Mouse (Mus musculus): ENCODE measurements around the gene Rab26. TPM values are rescaled to one million over a fixed set of nuclear protein-coding genes. Genes with fewer than 3 reads are reported as not detected.

The Rab26 gene
- polyA plus RNA-seq, 1 experiment: 0.42 TPM

DNA sequence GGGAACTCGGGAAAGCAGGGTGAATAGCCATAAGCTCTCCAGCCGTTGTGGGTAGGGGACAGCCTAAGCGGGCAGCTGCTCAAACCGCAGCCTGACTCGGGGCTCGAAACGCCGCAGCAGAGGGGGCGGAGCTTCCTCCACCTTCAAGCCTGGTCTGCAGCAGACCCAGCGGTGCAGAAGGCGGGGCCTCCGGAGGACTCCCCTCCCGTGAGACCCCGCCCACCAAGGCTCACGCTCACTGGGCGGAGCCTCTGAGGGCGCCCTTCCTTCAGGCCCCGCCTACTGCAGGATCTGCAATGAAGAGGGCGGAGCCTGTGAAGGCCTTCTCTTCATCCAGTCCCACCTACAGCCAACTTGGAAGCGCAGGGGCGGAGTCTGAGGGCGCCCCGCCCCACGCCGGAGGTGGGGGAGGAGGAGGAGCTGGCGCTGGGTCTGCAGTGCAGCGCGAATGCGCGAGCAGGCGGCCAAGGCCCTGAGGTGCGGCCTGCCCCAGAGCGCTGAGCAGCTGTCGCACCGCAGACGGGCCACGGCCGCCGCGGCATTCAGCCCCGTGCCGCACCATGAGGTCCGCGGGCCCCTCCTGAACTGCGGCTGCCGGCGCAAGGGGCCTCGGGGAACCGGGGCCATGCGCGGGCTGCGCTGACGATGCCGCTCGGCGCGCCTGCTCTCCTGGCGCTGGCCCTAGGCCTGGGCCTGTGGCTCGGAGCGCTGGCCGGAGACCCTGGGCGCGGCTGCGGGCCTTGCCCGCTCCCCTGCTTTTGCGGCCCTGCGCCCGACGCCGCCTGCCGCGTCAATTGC, 15.8 kb upstream of the Rab26 start, which contains the start of gene Pkd1:
Gene Pkd1 (plus strand): TSS at position 217 of the 798 bp plus-strand sequence.
- H3K4me3 ChIP-seq (ENCODE audit: insufficient read depth, poor library complexity, severe bottlenecking): peak within 1 kb of the TSS; percentile 42
- H3K79me2 ChIP-seq (ENCODE audit: control insufficient read depth, insufficient read depth): peaks cover 48% of the 10 kb centered on the region
- peak within 1 kb of the TSS; percentile 85 for H3ac ChIP-seq (ENCODE audit: control insufficient read depth, insufficient read length, low read depth)
- TF ChIP-seq CEBPB (IDR thresholded peaks at IDR 0.05; ENCODE audit: low read depth) (no peak), MYOG (IDR thresholded peaks at IDR 0.05; ENCODE audit: control insufficient read depth, extremely low read depth, insufficient read length) (no peak), MYOD1 (IDR thresholded peaks at IDR 0.05; ENCODE audit: control insufficient read depth, insufficient read length, low read depth) (peak; percentile 52)
- H3K79me3 ChIP-seq (ENCODE audit: low read depth): peaks cover 37% of the 10 kb centered on the region
- H3K27me3 ChIP-seq (ENCODE audit: control insufficient read depth, insufficient read depth, insufficient read length): no peaks in the 10 kb centered on the region
- peaks cover 7% of the 10 kb centered on the region for H3K36me3 ChIP-seq (ENCODE audit: control insufficient read depth, insufficient read depth)

GRCm38 (mm10) chr17:24548921-24549617, 15.1 kb upstream of the Rab26 start:
- H3K79me2 ChIP-seq (ENCODE audit: control insufficient read depth, insufficient read depth): peaks cover 40% of the 10 kb centered on the region
- H3K27me3 ChIP-seq (ENCODE audit: control insufficient read depth, insufficient read depth, insufficient read length): no peaks in the 10 kb centered on the region
- H3K36me3 ChIP-seq (ENCODE audit: control insufficient read depth, insufficient read depth): no peaks in the 10 kb centered on the region
- H3K79me3 ChIP-seq (ENCODE audit: low read depth): peaks cover 31% of the 10 kb centered on the region
- no peak overlapping the region for H3K4me3 ChIP-seq (ENCODE audit: insufficient read depth, poor library complexity, severe bottlenecking)
- TF ChIP-seq USF1 (IDR thresholded peaks at IDR 0.05; ENCODE audit: low read depth) (no peak), MAX (IDR thresholded peaks at IDR 0.05) (no peak), CEBPB (IDR thresholded peaks at IDR 0.05; ENCODE audit: low read depth) (no peak), CTCF (IDR thresholded peaks at IDR 0.05; ENCODE audit: control insufficient read depth, insufficient read depth, insufficient read length) (no peak), FOSL1 (IDR thresholded peaks at IDR 0.05; ENCODE audit: insufficient read depth, low read length, poor library complexity, severe bottlenecking) (no peak), MYOG (IDR thresholded peaks at IDR 0.05; ENCODE audit: control insufficient read depth, extremely low read depth, insufficient read length) (no peak), MYOD1 (IDR thresholded peaks at IDR 0.05; ENCODE audit: control insufficient read depth, insufficient read length, low read depth) (no peak)
- no peak overlapping the region for H3ac ChIP-seq (ENCODE audit: control insufficient read depth, insufficient read length, low read depth)

GRCm38 (mm10) chr17:24548435-24548834, 14.4 kb upstream of the Rab26 start:
- Histone ChIP-seq H3K79me2 (ENCODE audit: control insufficient read depth, insufficient read depth) (peaks cover 34% of the 10 kb centered on the region), H3K27me3 (ENCODE audit: control insufficient read depth, insufficient read depth, insufficient read length) (no peaks in the 10 kb centered on the region), H3K4me3 (ENCODE audit: insufficient read depth, poor library complexity, severe bottlenecking) (no peak overlapping the region), H3ac (ENCODE audit: control insufficient read depth, insufficient read length, low read depth) (no peak overlapping the region), H3K79me3 (ENCODE audit: low read depth) (peaks cover 24% of the 10 kb centered on the region), H3K36me3 (ENCODE audit: control insufficient read depth, insufficient read depth) (no peaks in the 10 kb centered on the region)
- TF ChIP-seq CEBPB (IDR thresholded peaks at IDR 0.05; ENCODE audit: low read depth): no peak
- TF ChIP-seq MYOG (IDR thresholded peaks at IDR 0.05; ENCODE audit: control insufficient read depth, extremely low read depth, insufficient read length): no peak
- TF ChIP-seq MYOD1 (IDR thresholded peaks at IDR 0.05; ENCODE audit: control insufficient read depth, insufficient read length, low read depth): no peak
- no peak for TF ChIP-seq CTCF (IDR thresholded peaks at IDR 0.05; ENCODE audit: control insufficient read depth, insufficient read depth, insufficient read length)
- no peak for TF ChIP-seq USF1 (IDR thresholded peaks at IDR 0.05; ENCODE audit: low read depth)
- no peak for TF ChIP-seq FOSL1 (IDR thresholded peaks at IDR 0.05; ENCODE audit: insufficient read depth, low read length, poor library complexity, severe bottlenecking)
- no peak for TF ChIP-seq MAX (IDR thresholded peaks at IDR 0.05)

GRCm38 (mm10) chr17:24546234-24546633, 12.2 kb upstream of the Rab26 start:
- H3K27me3 ChIP-seq (ENCODE audit: control insufficient read depth, insufficient read depth, insufficient read length): no peaks in the 10 kb centered on the region
- no peak for TF ChIP-seq FOSL1 (IDR thresholded peaks at IDR 0.05; ENCODE audit: insufficient read depth, low read length, poor library complexity, severe bottlenecking)
- no peak for TF ChIP-seq CTCF (IDR thresholded peaks at IDR 0.05; ENCODE audit: control insufficient read depth, insufficient read depth, insufficient read length)
- TF ChIP-seq CEBPB (IDR thresholded peaks at IDR 0.05; ENCODE audit: low read depth): no peak
- no peak for TF ChIP-seq MAX (IDR thresholded peaks at IDR 0.05)
- TF ChIP-seq USF1 (IDR thresholded peaks at IDR 0.05; ENCODE audit: low read depth): no peak
- no peak for TF ChIP-seq MYOG (IDR thresholded peaks at IDR 0.05; ENCODE audit: control insufficient read depth, extremely low read depth, insufficient read length)
- no peak for TF ChIP-seq MYOD1 (IDR thresholded peaks at IDR 0.05; ENCODE audit: control insufficient read depth, insufficient read length, low read depth)
- no peaks in the 10 kb centered on the region for H3K36me3 ChIP-seq (ENCODE audit: control insufficient read depth, insufficient read depth)
- H3K79me2 ChIP-seq (ENCODE audit: control insufficient read depth, insufficient read depth): peaks cover 12% of the 10 kb centered on the region
- no peak overlapping the region for H3ac ChIP-seq (ENCODE audit: control insufficient read depth, insufficient read length, low read depth)
- H3K79me3 ChIP-seq (ENCODE audit: low read depth): peaks cover 4% of the 10 kb centered on the region
- no peak overlapping the region for H3K4me3 ChIP-seq (ENCODE audit: insufficient read depth, poor library complexity, severe bottlenecking)

DNA sequence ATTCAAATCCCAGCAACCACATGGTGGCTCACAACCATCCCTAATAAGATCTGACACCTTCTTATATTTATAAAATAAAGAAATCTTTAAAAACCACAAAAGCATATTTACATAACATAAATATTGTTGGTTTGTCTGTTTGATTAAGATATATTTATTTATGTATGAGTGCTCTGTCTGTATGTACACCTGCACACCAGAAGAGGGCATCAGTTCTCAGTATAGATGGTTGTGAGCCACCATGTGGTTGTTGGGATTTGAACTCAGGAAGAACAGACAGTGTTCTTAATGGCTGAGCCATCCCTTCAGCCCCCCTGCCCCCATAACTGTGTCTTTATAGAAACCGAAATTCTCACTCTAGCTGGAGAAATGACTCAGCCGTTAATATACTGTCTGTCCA, 11.2 kb upstream of the Rab26 start:
- Histone ChIP-seq H3K4me3 (ENCODE audit: insufficient read depth, poor library complexity, severe bottlenecking) (no peak overlapping the region), H3ac (ENCODE audit: control insufficient read depth, insufficient read length, low read depth) (no peak overlapping the region)
- TF ChIP-seq MAX (IDR thresholded peaks at IDR 0.05): no peak
- no peak for TF ChIP-seq MYOD1 (IDR thresholded peaks at IDR 0.05; ENCODE audit: control insufficient read depth, insufficient read length, low read depth)
- TF ChIP-seq USF1 (IDR thresholded peaks at IDR 0.05; ENCODE audit: low read depth): no peak
- no peak for TF ChIP-seq CEBPB (IDR thresholded peaks at IDR 0.05; ENCODE audit: low read depth)
- TF ChIP-seq MYOG (IDR thresholded peaks at IDR 0.05; ENCODE audit: control insufficient read depth, extremely low read depth, insufficient read length): no peak
- TF ChIP-seq CTCF (IDR thresholded peaks at IDR 0.05; ENCODE audit: control insufficient read depth, insufficient read depth, insufficient read length): no peak
- TF ChIP-seq FOSL1 (IDR thresholded peaks at IDR 0.05; ENCODE audit: insufficient read depth, low read length, poor library complexity, severe bottlenecking): no peak

More for the DNA sequence above, 11.2 kb upstream of the Rab26 start:
- Histone ChIP-seq H3K36me3 (ENCODE audit: control insufficient read depth, insufficient read depth) (no peaks in the 10 kb centered on the region), H3K79me2 (ENCODE audit: control insufficient read depth, insufficient read depth) (peaks cover 2% of the 10 kb centered on the region), H3K79me3 (ENCODE audit: low read depth) (no peaks in the 10 kb centered on the region), H3K27me3 (ENCODE audit: control insufficient read depth, insufficient read depth, insufficient read length) (no peaks in the 10 kb centered on the region)

Data from C2C12 (cell line).